Mouse (Mus musculus): ENCODE results near the gene P2ry10.
"Not testable (repeated sequence)": the region's sequence is repeated elsewhere in the genome, so short reads cannot be mapped to it uniquely, and the experiment has no call there.

Gene P2ry10

GRCm38 (mm10) chrX:107088177-107088576, at the start of gene P2ry10:
P2ry10 (plus strand) TSS chrX:107088492.
- peak; percentile 2 for DNase-seq (ENCODE audit: low spot score)

GRCm38 (mm10) chrX:107039146-107039545, 49.1 kb upstream of the P2ry10 start:
- DNase-seq (ENCODE audit: low spot score), result no peak

- DNase-seq (ENCODE audit: low spot score), result no peak
These were observed 48.7 kb upstream of the P2ry10 start for GRCm38 (mm10) chrX:107039635-107040034.

- DNase-seq (ENCODE audit: low spot score), result no peak
These were observed 45.9 kb upstream of the P2ry10 start for GRCm38 (mm10) chrX:107042367-107042766.

GRCm38 (mm10) chrX:107083407-107083806, 4.9 kb upstream of the P2ry10 start:
- not testable (repeated sequence) for DNase-seq (ENCODE audit: low spot score)

- DNase-seq (ENCODE audit: low spot score), result no peak
These were observed 4.0 kb upstream of the P2ry10 start for GRCm38 (mm10) chrX:107084320-107084719.

- DNase-seq (ENCODE audit: low spot score), result peak; percentile 4
These were observed 839 bp downstream of the P2ry10 start for GRCm38 (mm10) chrX:107089131-107089530.

- no peak for DNase-seq (ENCODE audit: low spot score)
These were observed 1.6 kb downstream of the P2ry10 start for GRCm38 (mm10) chrX:107089930-107090329.

GRCm38 (mm10) chrX:107095633-107096032, 7.3 kb downstream of the P2ry10 start:
- DNase-seq (ENCODE audit: low spot score), result no peak

- DNase-seq (ENCODE audit: low spot score), result no peak
These were observed 28.0 kb downstream of the P2ry10 start for GRCm38 (mm10) chrX:107116333-107116732.

- DNase-seq (ENCODE audit: low spot score), result no peak
These were observed 28.7 kb downstream of the P2ry10 start for GRCm38 (mm10) chrX:107116987-107117386.

- no peak for DNase-seq (ENCODE audit: low spot score)
These were observed 54.9 kb downstream of the P2ry10 start for GRCm38 (mm10) chrX:107143184-107143583.

GRCm38 (mm10) chrX:107143930-107144329, 55.6 kb downstream of the P2ry10 start:
- no peak for DNase-seq (ENCODE audit: low spot score)

GRCm38 (mm10) chrX:107148681-107149080, 60.4 kb downstream of the P2ry10 start, which contains the start of gene P2ry10b:
P2ry10b (plus strand) TSS chrX:107148927.
- no peak for DNase-seq (ENCODE audit: low spot score)

- peak; percentile 4 for DNase-seq (ENCODE audit: low spot score)
These were observed 61.2 kb downstream of the P2ry10 start for GRCm38 (mm10) chrX:107149391-107149993.

GRCm38 (mm10) chrX:107150027-107150426, 61.7 kb downstream of the P2ry10 start:
- no peak for DNase-seq (ENCODE audit: low spot score)

GRCm38 (mm10) chrX:107150752-107151515, 62.6 kb downstream of the P2ry10 start:
- peak; percentile 37 for DNase-seq (ENCODE audit: low spot score)

Measured in lung, postnatal 25 days (tissue).